Comparison of ENCODE assay signal across 11 mouse cellular contexts in genomic region chr6:53006032-53006431, GRCm38 (mm10).
A peak's percentile ranks its signal among the peaks of the same experiment; 100 is the strongest.
DNase-seq lines count a peak whose midpoint lies in the region; ATAC-seq lines count a peak whose summit lies in the region.
"Had no signal": no experiment of that assay in that cellular context is flagged by ENCODE, and none has a peak within 500 bp of the region (broad histone marks: within the 10 kb centered on the region; RNA-seq: fewer than 3 reads in every experiment).

No protein-coding gene starts in this region.

- no peaks in the 10 kb centered on the region for H3K36me3 ChIP-seq in limb, embryonic 13.5 days

- no peak overlapping the region for H3K4me2 ChIP-seq in limb, embryonic 13.5 days (replicated peaks)

- H3K9ac ChIP-seq in limb, embryonic 13.5 days, result no peak overlapping the region

- no peak overlapping the region for H3K4me3 ChIP-seq in limb, embryonic 13.5 days

- no peaks in the 10 kb centered on the region for H3K9me3 ChIP-seq in limb, embryonic 13.5 days

- peak overlapping the region; percentile 65 for H3K27ac ChIP-seq in limb, embryonic 13.5 days

- DNase-seq in kidney, adult 18-20 months, result peak; percentile 7
- DNase-seq in kidney, adult 9 months, result no peak
- DNase-seq in cerebellum, postnatal 25 days, result peak; percentile 92 to 95
- DNase-seq in embryo, embryonic 10.5 days (ENCODE audit: low spot score), result no peak
- no peak for DNase-seq in thymus, postnatal 36 days
- DNase-seq: adrenal gland, postnatal 10 days; gastrocnemius, postnatal 14 days; thymus, postnatal 4 days had no signal

- H3K4me1 ChIP-seq in limb, embryonic 13.5 days, result peaks cover 46% of the 10 kb centered on the region

- ATAC-seq in cerebellum, adult (ENCODE audit: insufficient number of reproducible peaks, low FRiP score, low TSS enrichment), result peak; percentile 78
- ATAC-seq in limb, embryonic 13.5 days (ENCODE audit: low FRiP score, low read depth), result no peak
- ATAC-seq in erythroid progenitor cell, adult 5-6 weeks (replicated peaks; ENCODE audit: low FRiP score, poor library complexity, severe bottlenecking), result no peak

- H3K27me3 ChIP-seq in limb, embryonic 13.5 days, result no peaks in the 10 kb centered on the region

- WGBS in limb, embryonic 13.5 days, result 46% methylated on average over 3 of the region's 3 CpGs

Comparison
In these comparisons a context has a peak if more than half of its experiments do, and no peak if none do; other contexts are left out.
1. DNase-seq: peak in kidney, adult 18-20 months (single experiment) and cerebellum, postnatal 25 days (2 of 2); none in kidney, adult 9 months (single experiment), embryo, embryonic 10.5 days (single experiment) and thymus, postnatal 36 days (0 of 2).